Mouse (Mus musculus): ENCODE results near the gene D630023F18Rik. TPM values are rescaled to one million over a fixed set of nuclear protein-coding genes. Genes with fewer than 3 reads are reported as not detected.

The D630023F18Rik gene
- polyA plus RNA-seq, 1 experiment = 3.1 TPM

DNA sequence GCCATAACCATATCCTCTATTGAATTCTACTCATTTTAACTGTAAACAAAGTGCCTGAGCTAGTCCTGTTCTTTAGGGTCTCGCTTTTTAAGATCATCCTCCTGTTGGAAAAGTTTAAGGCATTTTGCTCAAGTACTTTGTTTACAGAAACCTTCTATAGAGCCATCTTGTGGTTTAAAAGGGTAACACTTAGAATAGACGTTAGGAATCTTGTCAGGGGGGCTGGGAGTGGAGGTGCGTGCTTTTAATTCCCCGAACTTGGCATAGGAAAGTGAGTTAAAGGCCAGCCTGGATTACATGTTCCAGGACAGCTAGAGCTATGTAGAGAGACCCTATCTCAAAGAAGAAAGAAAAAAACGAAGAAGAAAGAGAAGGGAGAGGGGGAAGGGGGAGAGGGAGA lies 47.4 kb downstream of the D630023F18Rik start:
- Histone ChIP-seq H3K27me3 (ENCODE audit: control insufficient read depth, insufficient read depth, low read length) (no peaks in the 10 kb centered on the region), H3K27ac (ENCODE audit: insufficient read depth, low read length) (no peak overlapping the region), H3K4me3 (replicated peaks; ENCODE audit: insufficient read depth, low read depth, low read length) (no peak overlapping the region), H3K4me1 (ENCODE audit: control insufficient read depth, insufficient read depth, low read length) (no peaks in the 10 kb centered on the region)
- WGBS = 11% methylated on average over 5 of the region's 5 CpGs
- TF ChIP-seq CTCF (IDR thresholded peaks at IDR 0.05; ENCODE audit: borderline replicate concordance, insufficient read depth, low read depth, low read length) = no peak
- TF ChIP-seq POLR2A (IDR thresholded peaks at IDR 0.05; ENCODE audit: borderline replicate concordance, insufficient read depth, low read length) = no peak
- DNase-seq = no peak

- no peak for TF ChIP-seq CTCF (IDR thresholded peaks at IDR 0.05; ENCODE audit: borderline replicate concordance, insufficient read depth, low read depth, low read length)
- TF ChIP-seq POLR2A (IDR thresholded peaks at IDR 0.05; ENCODE audit: borderline replicate concordance, insufficient read depth, low read length) = no peak
- WGBS = 63% methylated on average over 6 of the region's 6 CpGs
- Histone ChIP-seq H3K4me1 (ENCODE audit: control insufficient read depth, insufficient read depth, low read length) (no peaks in the 10 kb centered on the region), H3K27ac (ENCODE audit: insufficient read depth, low read length) (no peak within 1 kb of the TSS), H3K27me3 (ENCODE audit: control insufficient read depth, insufficient read depth, low read length) (no peaks in the 10 kb centered on the region), H3K4me3 (replicated peaks; ENCODE audit: insufficient read depth, low read depth, low read length) (no peak within 1 kb of the TSS)
- DNase-seq = no peak
Observed at GRCm38 (mm10) chr1:65073589-65073988, 49.4 kb downstream of the D630023F18Rik start, which contains the start of gene Crygc. TSS of gene Crygc (minus strand) at chr1:65073689.

DNA sequence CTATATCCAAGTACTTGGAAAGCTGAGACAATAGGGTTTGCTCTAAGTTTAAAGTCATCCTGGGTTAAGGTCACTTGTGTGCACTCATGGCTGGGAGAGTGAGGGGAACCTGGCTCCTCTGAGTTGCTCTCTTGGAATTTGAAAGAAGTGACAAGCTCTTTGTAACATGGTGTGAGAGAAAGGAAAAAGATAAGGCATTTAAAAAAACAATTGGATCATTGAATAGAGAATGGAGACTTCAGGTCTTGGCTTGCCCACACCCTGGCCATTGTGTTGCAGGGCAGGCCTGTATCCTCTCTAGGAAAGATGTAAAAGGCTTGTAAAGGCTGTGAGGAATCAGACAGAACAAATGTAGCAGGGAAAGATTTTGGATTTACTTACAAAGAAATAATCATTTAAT lies 55.2 kb downstream of the D630023F18Rik start:
- H3K27me3 ChIP-seq (ENCODE audit: control insufficient read depth, insufficient read depth, low read length) = no peaks in the 10 kb centered on the region
- H3K4me1 ChIP-seq (ENCODE audit: control insufficient read depth, insufficient read depth, low read length) = no peaks in the 10 kb centered on the region; the same call in 1 of the 2 replicates
- H3K27ac ChIP-seq (ENCODE audit: insufficient read depth, low read length) = no peak overlapping the region
- TF ChIP-seq CTCF (IDR thresholded peaks at IDR 0.05; ENCODE audit: borderline replicate concordance, insufficient read depth, low read depth, low read length) (no peak), POLR2A (IDR thresholded peaks at IDR 0.05; ENCODE audit: borderline replicate concordance, insufficient read depth, low read length) (no peak)
- no peak overlapping the region for H3K4me3 ChIP-seq (replicated peaks; ENCODE audit: insufficient read depth, low read depth, low read length)
- DNase-seq = no peak

GRCm38 (mm10) chr1:65064201-65064600 lies 58.8 kb downstream of the D630023F18Rik start:
- DNase-seq = no peak
- 26% methylated on average over 15 of the region's 15 CpGs for WGBS
- Histone ChIP-seq H3K27me3 (ENCODE audit: control insufficient read depth, insufficient read depth, low read length) (no peaks in the 10 kb centered on the region), H3K27ac (ENCODE audit: insufficient read depth, low read length) (no peak overlapping the region), H3K4me1 (ENCODE audit: control insufficient read depth, insufficient read depth, low read length) (no peaks in the 10 kb centered on the region; the same call in 1 of the 2 replicates), H3K4me3 (replicated peaks; ENCODE audit: insufficient read depth, low read depth, low read length) (no peak overlapping the region)
- TF ChIP-seq CTCF (IDR thresholded peaks at IDR 0.05; ENCODE audit: borderline replicate concordance, insufficient read depth, low read depth, low read length) (no peak), POLR2A (IDR thresholded peaks at IDR 0.05; ENCODE audit: borderline replicate concordance, insufficient read depth, low read length) (no peak)

GRCm38 (mm10) chr1:65063352-65063751 lies 59.7 kb downstream of the D630023F18Rik start, which contains the start of gene Crygd:
TSS of gene Crygd (minus strand) at chr1:65063452.
- no peaks in the 10 kb centered on the region; the same call in 1 of the 2 replicates for H3K4me1 ChIP-seq (ENCODE audit: control insufficient read depth, insufficient read depth, low read length)
- H3K27me3 ChIP-seq (ENCODE audit: control insufficient read depth, insufficient read depth, low read length) = no peaks in the 10 kb centered on the region
- TF ChIP-seq POLR2A (IDR thresholded peaks at IDR 0.05; ENCODE audit: borderline replicate concordance, insufficient read depth, low read length) (no peak), CTCF (IDR thresholded peaks at IDR 0.05; ENCODE audit: borderline replicate concordance, insufficient read depth, low read depth, low read length) (no peak)
- no peak within 1 kb of the TSS for H3K27ac ChIP-seq (ENCODE audit: insufficient read depth, low read length)
- no peak for DNase-seq
- WGBS = 62% methylated on average over 8 of the region's 8 CpGs
- no peak within 1 kb of the TSS for H3K4me3 ChIP-seq (replicated peaks; ENCODE audit: insufficient read depth, low read depth, low read length)

Other genes starting within 250 kb of the D630023F18Rik start
- 14.5 and 16.1 TPM in 2 replicates for gene Plekhm3, start 166.4 kb downstream of the D630023F18Rik start, polyA plus RNA-seq (2012; rRNA removed)
- not detected in 2 replicates for gene Akr1cl, start 90.5 kb downstream of the D630023F18Rik start, polyA plus RNA-seq (2012; rRNA removed)
- gene Cryge, start 72.1 kb downstream of the D630023F18Rik start, polyA plus RNA-seq (2012; rRNA removed) = not detected in 2 replicates
- not detected in 2 replicates for gene Crygd, start 59.8 kb downstream of the D630023F18Rik start, polyA plus RNA-seq (2012; rRNA removed)
- gene Crygc, start 49.5 kb downstream of the D630023F18Rik start, polyA plus RNA-seq (2012; rRNA removed) = not detected in 2 replicates
- gene Crygb, start 40.9 kb downstream of the D630023F18Rik start, polyA plus RNA-seq (2012; rRNA removed) = not detected in 2 replicates
- gene Cryga, start 19.8 kb downstream of the D630023F18Rik start, polyA plus RNA-seq (2012; rRNA removed) = 0.44 and 0.57 TPM in 2 replicates
- gene Gm28845, start 3.7 kb downstream of the D630023F18Rik start, polyA plus RNA-seq (2012; rRNA removed) = 0.82 and 1.0 TPM in 2 replicates
- gene Idh1, start 63.3 kb upstream of the D630023F18Rik start, polyA plus RNA-seq (2012; rRNA removed) = 33.2 and 35.3 TPM in 2 replicates
- 12.9 and 14.3 TPM in 2 replicates for gene Pikfyve, start 63.5 kb upstream of the D630023F18Rik start, polyA plus RNA-seq (2012; rRNA removed)
- gene Pth2r, start 158.8 kb upstream of the D630023F18Rik start, polyA plus RNA-seq (2012; rRNA removed) = 0.38 and 0.40 TPM in 2 replicates